22 mouse cellular contexts compared by ENCODE assay signal in genomic region chr17:34098709-34099479, GRCm38 (mm10). TPM values are rescaled to one million over a fixed set of nuclear protein-coding genes. Genes with fewer than 3 reads are reported as not detected.
A peak's percentile ranks its signal among the peaks of the same experiment; 100 is the strongest.
DNase-seq lines count a peak whose midpoint lies in the region; TF ChIP-seq lines count a peak whose summit lies in the region.
"Had no signal": no experiment of that assay in that cellular context is flagged by ENCODE, and none has a peak within 500 bp of the region (broad histone marks: within the 10 kb centered on the region; RNA-seq: fewer than 3 reads in every experiment).

No protein-coding gene starts in this region.

- TF ChIP-seq POLR2A in MEL (IDR thresholded peaks at IDR 0.05; ENCODE audit: control insufficient read depth in 1 of 2, insufficient read depth in 1 of 2, low read depth in 1 of 2, low read length in 2 of 2, poor library complexity in 1 of 2), result no peak

- H3K4me3 ChIP-seq in MEL (ENCODE audit: control insufficient read depth in 1 of 2, insufficient read depth in 1 of 2, low read depth in 2 of 2, low read length in 2 of 2), result no peak overlapping the region
- H3K4me3 ChIP-seq: embryonic facial prominence, embryonic 15.5 days; forebrain, embryonic 10.5 days; heart, embryonic 10.5 days; liver, embryonic 13.5 days; lung, embryonic 15.5 days; neural tube, embryonic 12.5 days had no signal

- H3K36me3 ChIP-seq in MEL (ENCODE audit: control insufficient read depth in 1 of 2, insufficient read depth in 2 of 2, low read length in 2 of 2), result no peaks in the 10 kb centered on the region
- H3K36me3 ChIP-seq: embryonic facial prominence, embryonic 15.5 days; forebrain, embryonic 10.5 days; G1E; heart, embryonic 10.5 days; liver, embryonic 13.5 days; lung, embryonic 15.5 days; neural tube, embryonic 12.5 days had no signal

- H3K9me3 ChIP-seq in MEL (replicated peaks; ENCODE audit: insufficient read depth, low read length), result no peaks in the 10 kb centered on the region
- H3K9me3 ChIP-seq: embryonic facial prominence, embryonic 15.5 days; G1E; heart, embryonic 10.5 days; liver, embryonic 13.5 days; lung, embryonic 15.5 days; neural tube, embryonic 12.5 days had no signal

- no peak for TF ChIP-seq CTCF in MEL (IDR thresholded peaks at IDR 0.05 in 2 of 3, conservative IDR thresholded peaks at IDR 0.05 in 1 of 3; ENCODE audit: control insufficient read depth in 1 of 3, insufficient read depth in 1 of 3, low read depth in 2 of 3, low read length in 3 of 3, poor library complexity in 1 of 3, severe bottlenecking in 1 of 3)

- no peaks in the 10 kb centered on the region; a peak in 1 of 4 replicates for H3K4me1 ChIP-seq in MEL (ENCODE audit: control insufficient read depth in 1 of 2, insufficient read depth in 2 of 2, low read length in 2 of 2)
- H3K4me1 ChIP-seq: neural tube, embryonic 12.5 days had no signal

- no peaks in the 10 kb centered on the region for H3K27me3 ChIP-seq in MEL (ENCODE audit: control insufficient read depth in 1 of 2, insufficient read depth in 2 of 2, low read length in 2 of 2)
- H3K27me3 ChIP-seq: embryonic facial prominence, embryonic 15.5 days; lung, embryonic 15.5 days; neural tube, embryonic 12.5 days had no signal

- DNase-seq in kidney, adult 18-20 months, result peak; percentile 56
- DNase-seq in kidney, postnatal 14 days, result no peak
- DNase-seq in A20 (ENCODE audit: low read depth, low spot score), result peak; percentile 65
- DNase-seq in MEL (ENCODE audit: low read depth, low spot score), result no peak
- DNase-seq in kidney, postnatal 10 days, result peak; percentile 41
- no peak for DNase-seq in layer of hippocampus, postnatal 25 days (ENCODE audit: extremely low spot score in 1 of 2, low spot score in 1 of 2)
- no peak for DNase-seq in frontal cortex, postnatal 10 days (ENCODE audit: low spot score in 2 of 2)
- no peak for DNase-seq in natural killer cell, adult 2 months (ENCODE audit: low spot score in 2 of 2)
- DNase-seq: adrenal gland, postnatal 10 days; cerebellum, adult 8-10 months; gastrocnemius, postnatal 36 days; heart, postnatal 14 days; layer of hippocampus, postnatal 36 days; liver, embryonic 13.5 days; thymus, postnatal 36 days had no signal

- TF ChIP-seq EP300 in MEL (IDR thresholded peaks at IDR 0.05; ENCODE audit: low read depth in 1 of 2, low read length in 2 of 2), result no peak

- no peak for TF ChIP-seq RAD21 in MEL (IDR thresholded peaks at IDR 0.05; ENCODE audit: low read depth, low read length)

- H3K9ac ChIP-seq in MEL (ENCODE audit: control insufficient read depth, low read depth, low read length, poor library complexity, severe bottlenecking), result no peak overlapping the region
- H3K9ac ChIP-seq: embryonic facial prominence, embryonic 15.5 days; hindbrain, embryonic 14.5 days; liver, embryonic 13.5 days; lung, embryonic 15.5 days; neural tube, embryonic 12.5 days had no signal

- no peak overlapping the region for H3K27ac ChIP-seq in MEL (ENCODE audit: control insufficient read depth, low read depth, low read length)
- H3K27ac ChIP-seq: embryonic facial prominence, embryonic 15.5 days; forebrain, embryonic 10.5 days; heart, embryonic 10.5 days; hindbrain, embryonic 14.5 days; liver, embryonic 13.5 days; lung, embryonic 15.5 days; neural tube, embryonic 12.5 days had no signal

- no peaks in the 10 kb centered on the region for H3K79me2 ChIP-seq in MEL (ENCODE audit: control insufficient read depth, insufficient read depth, low read length, poor library complexity)

TF ChIP-seq in MEL, 35 proteins besides CTCF, POLR2A, EP300 and RAD21:
- peak; percentile 41; the same call in 1 of the 2 replicates for TF ChIP-seq TAL1 (IDR thresholded peaks at IDR 0.05; ENCODE audit: low read length)
- no peak for TF ChIP-seq MAZ (IDR thresholded peaks at IDR 0.05; ENCODE audit: low read depth, low read length)
TF ChIP-seq in MEL: peak in this region for 1.

RNA-seq across cellular contexts. Expression of gene H2-Oa, which starts 6.8 kb away (rescaled TPM):
- total RNA-seq in MEL (2012; rRNA removed), result 2.2 and 2.6 TPM in 2 replicates
- 1 to 10 TPM in 1 of 2 experiments, not detected in 1; 3.9 TPM for polyA plus RNA-seq in MEL (2012; ENCODE audit: insufficient read depth in 1 of 2, insufficient read length in 2 of 2, low read depth in 1 of 2, low replicate concordance in 2 of 2, missing spikeins in 1 of 2)
- under 1 TPM; 0.42 to 0.45 TPM for total RNA-seq in layer of hippocampus, postnatal 25 days (2021)
- total RNA-seq: gastrocnemius, postnatal 36 days had no signal
- polyA plus RNA-seq: G1E had no signal

RNA-seq across cellular contexts. Expression of gene H2-DMa, which starts 20.4 kb away (rescaled TPM):
- 26.1 and 38.3 TPM in 2 replicates for total RNA-seq in MEL (2012; rRNA removed)
- 10 to 100 TPM in 1 of 2 experiments, not detected in 1; 38.7 TPM for polyA plus RNA-seq in MEL (2012; ENCODE audit: insufficient read depth in 1 of 2, insufficient read length in 2 of 2, low read depth in 1 of 2, low replicate concordance in 2 of 2, missing spikeins in 1 of 2)
- 10 to 100 TPM; 32.3 to 35.1 TPM for total RNA-seq in layer of hippocampus, postnatal 25 days (2021)

RNA-seq across cellular contexts. Expression of gene Brd2, which starts 23.5 kb away (rescaled TPM):
- total RNA-seq in MEL (2012; rRNA removed), result 97.2 and 99.5 TPM in 2 replicates
- polyA plus RNA-seq in MEL (2012; ENCODE audit: insufficient read depth in 1 of 2, insufficient read length in 2 of 2, low read depth in 1 of 2, low replicate concordance in 2 of 2, missing spikeins in 1 of 2), result 100 to 1,000 TPM; 189 to 252 TPM
- 100 to 1,000 TPM; 196 to 216 TPM for total RNA-seq in layer of hippocampus, postnatal 25 days (2021)

RNA-seq across cellular contexts. Expression of gene H2-DMb2, which starts 44.2 kb away (rescaled TPM):
- total RNA-seq in MEL (2012; rRNA removed), result 0.77 and 0.82 TPM in 2 replicates
- polyA plus RNA-seq in MEL (2012; ENCODE audit: insufficient read depth in 1 of 2, insufficient read length in 2 of 2, low read depth in 1 of 2, low replicate concordance in 2 of 2, missing spikeins in 1 of 2), result 1 to 10 TPM in 1 of 2 experiments, not detected in 1; 1.5 TPM
- total RNA-seq in layer of hippocampus, postnatal 25 days (2021), result under 1 TPM; 0.69 to 0.94 TPM
- total RNA-seq: G1E had no signal
- polyA plus RNA-seq: G1E; hindbrain, embryonic 14.5 days had no signal

RNA-seq across cellular contexts. Expression of gene H2-DMb1, which starts 54.0 kb away (rescaled TPM):
- not detected in 2 replicates for total RNA-seq in MEL (2012; rRNA removed)
- under 1 TPM in 1 of 2 experiments, not detected in 1; 0.67 TPM for polyA plus RNA-seq in MEL (2012; ENCODE audit: insufficient read depth in 1 of 2, insufficient read length in 2 of 2, low read depth in 1 of 2, low replicate concordance in 2 of 2, missing spikeins in 1 of 2)
- total RNA-seq in layer of hippocampus, postnatal 25 days (2021), result 1 to 10 TPM; 1.8 to 3.4 TPM

Comparison
In these comparisons a context has a peak if more than half of its experiments do, and no peak if none do; other contexts are left out.
1. DNase-seq: peak in kidney, adult 18-20 months (single experiment), A20 (single experiment) and kidney, postnatal 10 days (single experiment); none in kidney, postnatal 14 days (single experiment), MEL (single experiment), layer of hippocampus, postnatal 25 days (0 of 2), frontal cortex, postnatal 10 days (0 of 2) and natural killer cell, adult 2 months (0 of 2).